Mouse (Mus musculus): ENCODE measurements at regions not wholly inside any gene's neighbourhood (a gene's known extent, or its start where the extent isn't known, plus 50 kb on each side); places are given as distances from the start of the nearest gene placed in this dataset.

DNA sequence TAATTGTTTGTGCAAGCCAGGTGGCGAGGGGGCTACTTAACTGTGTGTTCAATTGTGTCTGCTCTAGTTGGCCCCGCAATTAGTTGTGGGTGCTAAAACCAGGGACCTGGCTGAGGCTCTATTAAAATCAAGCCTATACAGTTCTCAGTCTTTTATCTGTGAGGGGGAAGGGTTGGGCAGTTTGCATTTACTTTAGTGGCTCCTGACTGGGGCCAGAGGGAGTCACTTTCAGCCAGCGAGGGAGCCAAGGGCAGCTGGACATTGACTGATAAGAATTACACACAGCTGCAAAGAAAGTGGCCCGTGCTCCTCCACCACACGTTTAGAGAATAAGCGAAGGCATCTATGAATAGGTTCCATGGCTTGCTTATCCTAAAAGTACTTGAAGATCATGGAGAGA is 403.1 kb upstream of the Nr2f2 start:
- DNase-seq (ENCODE audit: extremely low spot score in 1 of 2, low spot score in 1 of 2) = no peak

DNA sequence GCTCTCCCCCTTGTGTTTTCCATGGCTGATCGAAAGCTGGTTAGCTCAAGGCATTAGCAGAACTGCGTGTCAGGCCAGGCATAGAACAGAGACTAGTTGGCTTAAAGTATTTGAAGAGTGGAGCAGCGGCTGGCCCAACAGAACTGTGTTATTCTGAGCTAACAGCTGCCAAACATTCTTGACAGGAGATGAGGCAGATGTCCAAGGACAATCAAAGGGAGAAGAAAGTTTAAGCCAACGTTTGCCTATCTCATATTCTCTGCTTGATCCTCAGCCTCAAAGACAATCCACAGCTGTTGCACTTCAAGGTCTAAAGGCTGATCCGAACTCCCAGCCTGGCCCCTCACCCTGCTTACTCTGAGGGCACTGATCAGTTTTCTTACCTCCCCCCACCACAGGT is 401.2 kb upstream of the Nr2f2 start:
- no peak for DNase-seq (ENCODE audit: extremely low spot score in 1 of 2, low spot score in 1 of 2)

DNA sequence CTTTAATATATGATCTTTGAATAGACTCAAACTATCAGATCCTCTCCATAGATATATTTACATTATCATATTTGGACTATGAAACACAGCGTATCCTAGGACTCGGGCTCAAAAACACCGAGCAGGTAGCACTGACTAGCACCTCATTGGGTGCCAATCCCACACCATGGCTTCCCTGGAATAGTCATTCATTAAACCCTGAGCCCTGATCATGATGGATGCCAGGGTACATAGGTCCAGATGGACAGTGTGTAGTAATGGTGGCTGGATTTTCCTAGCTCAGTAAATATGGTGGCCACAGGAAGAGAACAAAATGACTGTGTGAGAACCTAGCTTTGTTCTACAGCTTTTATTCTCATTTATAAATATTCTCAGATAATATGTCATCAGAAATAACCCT is 390.1 kb upstream of the Nr2f2 start:
- no peak for DNase-seq (ENCODE audit: extremely low spot score in 1 of 2, low spot score in 1 of 2)

DNA sequence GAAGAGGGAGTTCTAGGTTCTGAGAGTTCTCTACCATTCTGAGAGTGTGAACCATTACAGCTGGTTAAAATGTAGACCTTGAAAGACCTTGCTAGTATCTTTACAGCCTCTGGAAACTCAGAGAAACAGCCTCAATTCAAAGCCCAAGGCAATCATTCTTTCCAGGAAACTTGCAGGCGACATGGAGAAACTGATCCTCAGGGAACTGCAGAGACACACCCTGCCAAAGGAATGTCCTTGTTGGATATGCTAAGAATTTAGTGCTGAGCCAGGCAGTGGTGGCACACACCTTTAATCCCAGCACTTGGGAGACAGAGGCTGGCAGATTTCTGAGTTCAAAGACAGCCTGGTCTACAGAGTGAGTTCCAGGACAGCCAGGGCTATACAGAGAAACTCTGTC is 388.3 kb upstream of the Nr2f2 start:
- no peak for DNase-seq (ENCODE audit: extremely low spot score in 1 of 2, low spot score in 1 of 2)

DNA sequence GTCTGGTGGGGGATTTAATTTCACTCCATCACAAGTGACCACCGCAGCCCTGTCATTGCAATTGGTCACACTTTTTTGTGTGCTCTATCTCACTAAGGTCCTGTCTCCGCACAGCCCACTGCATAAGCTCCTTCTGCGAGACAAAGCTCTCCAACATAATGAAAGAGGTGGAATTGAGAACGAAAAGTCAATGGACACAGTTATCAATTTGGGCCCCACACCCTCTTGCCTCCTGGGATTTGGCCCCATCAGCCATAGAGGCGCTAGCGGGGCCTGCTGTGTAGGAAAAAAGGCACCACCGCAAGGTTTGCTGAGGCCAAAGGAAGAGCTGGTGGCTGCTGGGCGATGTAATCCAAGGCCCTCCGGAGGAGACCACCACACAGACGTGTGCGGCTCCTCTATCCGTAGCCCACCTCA is 386.3 kb upstream of the Nr2f2 start:
- DNase-seq (ENCODE audit: extremely low spot score in 1 of 2, low spot score in 1 of 2) = no peak

DNA sequence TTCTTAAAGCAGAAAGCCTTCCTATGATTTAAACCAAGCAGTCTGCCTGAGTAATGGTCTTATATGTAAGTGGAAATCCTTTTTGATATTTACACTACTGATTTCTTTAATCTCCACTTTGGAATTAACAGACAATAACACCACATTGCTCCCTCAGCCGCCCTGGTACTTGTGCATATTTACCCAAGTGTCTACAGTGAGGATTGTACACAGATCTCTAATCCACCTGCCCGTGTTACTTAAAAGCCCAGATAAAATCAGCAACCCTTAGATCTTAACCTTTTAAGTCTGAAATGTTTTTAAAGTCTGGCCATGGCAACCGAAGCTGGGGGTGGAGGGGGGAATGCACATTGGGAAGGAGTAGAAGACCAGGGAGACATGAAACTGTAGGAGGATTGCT is 382.3 kb upstream of the Nr2f2 start:
- DNase-seq (ENCODE audit: extremely low spot score in 1 of 2, low spot score in 1 of 2) = no peak

DNA sequence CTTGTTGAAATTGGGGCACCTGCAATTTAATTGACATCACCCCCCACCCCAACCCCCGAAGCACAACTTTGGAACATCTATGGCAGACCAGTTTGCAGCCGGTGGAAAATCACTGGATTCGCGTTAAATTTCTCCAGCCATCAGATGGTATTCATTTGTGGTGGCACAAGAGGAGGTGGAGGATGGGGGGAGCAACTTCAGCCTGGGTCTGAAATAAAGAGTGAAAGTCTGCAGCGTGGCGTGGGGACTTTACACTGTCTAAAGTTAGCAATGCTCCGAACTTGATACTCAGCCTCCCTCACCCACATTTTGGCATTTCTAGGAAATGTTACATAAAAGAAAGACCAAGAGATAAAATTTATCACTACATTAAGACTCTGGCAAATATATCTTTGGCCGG is 381.8 kb upstream of the Nr2f2 start:
- DNase-seq (ENCODE audit: extremely low spot score in 1 of 2, low spot score in 1 of 2) = no peak

DNA sequence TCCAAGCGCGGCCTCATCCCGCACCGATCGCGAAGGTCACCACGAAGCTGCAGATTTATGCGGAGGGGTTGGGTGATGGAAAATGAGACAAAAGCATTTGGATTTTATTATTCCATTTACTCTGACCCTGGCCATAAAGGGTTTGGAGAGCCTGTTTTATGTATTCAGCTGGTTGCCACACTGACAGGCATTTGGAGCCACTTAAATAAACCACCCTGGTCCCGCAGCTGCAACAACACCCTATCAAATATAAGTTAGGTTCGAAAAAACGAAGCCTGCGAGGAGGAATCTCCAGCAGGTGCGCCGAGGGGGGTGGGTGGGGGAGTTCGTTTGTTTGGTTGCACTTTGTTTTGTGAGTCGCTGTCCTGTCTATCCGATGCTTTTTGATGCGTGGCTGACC is 377.8 kb upstream of the Nr2f2 start:
- no peak for DNase-seq (ENCODE audit: extremely low spot score in 1 of 2, low spot score in 1 of 2)

DNA sequence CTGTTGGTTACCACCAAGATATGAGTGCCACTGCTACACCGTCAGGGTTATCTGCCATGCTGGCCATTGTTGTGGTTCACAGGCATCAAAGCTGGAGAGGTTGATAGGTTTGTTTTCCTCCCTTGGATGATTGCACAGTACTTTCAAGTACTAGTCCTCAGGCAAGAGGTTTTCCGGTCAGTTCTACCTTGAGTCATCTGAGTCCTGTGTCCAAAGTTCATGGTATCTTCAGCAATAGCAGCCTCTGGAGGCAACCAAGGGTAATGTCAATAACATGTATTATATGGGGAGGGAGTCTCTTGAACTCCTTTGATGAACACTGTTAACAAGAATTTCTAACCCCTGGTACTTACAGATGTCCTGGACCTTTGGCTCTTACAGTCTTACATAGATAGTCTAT is 369.1 kb upstream of the Nr2f2 start:
- DNase-seq (ENCODE audit: extremely low spot score in 1 of 2, low spot score in 1 of 2) = no peak

DNA sequence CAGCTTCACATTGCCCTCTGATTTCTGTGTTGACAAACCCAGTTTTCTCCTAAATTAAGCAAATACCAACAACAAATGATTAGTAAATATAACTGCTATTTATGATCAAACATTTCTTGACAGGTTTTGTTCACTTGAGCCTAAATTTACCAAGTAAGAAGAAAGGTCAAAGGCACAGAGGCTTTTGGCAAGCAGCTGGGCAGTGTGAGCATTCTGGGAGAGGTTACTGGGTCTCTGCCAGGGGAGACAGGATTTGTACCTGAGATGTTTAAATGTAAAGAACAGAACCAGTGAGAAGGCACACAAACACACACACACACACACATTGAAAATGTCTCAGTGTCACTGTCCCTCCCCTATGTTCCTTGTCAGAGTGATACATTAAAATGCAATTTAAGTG is 367.0 kb upstream of the Nr2f2 start:
- DNase-seq (ENCODE audit: extremely low spot score in 1 of 2, low spot score in 1 of 2) = no peak

DNA sequence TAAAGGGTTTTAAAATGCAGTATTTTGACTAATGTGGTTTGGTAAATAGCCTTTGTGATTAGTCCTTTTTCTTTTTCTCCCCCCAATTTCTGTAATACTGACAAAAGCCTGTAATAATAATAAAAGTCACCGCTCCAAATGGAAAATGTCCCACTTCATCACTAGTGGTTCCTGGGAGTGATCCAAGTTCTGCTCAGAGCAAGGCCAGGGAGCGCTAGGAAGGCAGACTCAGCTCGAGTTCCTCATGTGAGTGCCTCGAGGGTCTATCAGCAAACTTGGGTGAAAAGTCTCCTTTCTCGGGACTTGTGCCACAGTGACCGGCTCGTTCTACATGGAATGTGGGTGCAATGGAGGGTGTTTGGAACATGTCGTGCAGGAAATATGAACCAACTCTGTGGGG is 363.4 kb upstream of the Nr2f2 start:
- no peak for DNase-seq (ENCODE audit: extremely low spot score in 1 of 2, low spot score in 1 of 2)

DNA sequence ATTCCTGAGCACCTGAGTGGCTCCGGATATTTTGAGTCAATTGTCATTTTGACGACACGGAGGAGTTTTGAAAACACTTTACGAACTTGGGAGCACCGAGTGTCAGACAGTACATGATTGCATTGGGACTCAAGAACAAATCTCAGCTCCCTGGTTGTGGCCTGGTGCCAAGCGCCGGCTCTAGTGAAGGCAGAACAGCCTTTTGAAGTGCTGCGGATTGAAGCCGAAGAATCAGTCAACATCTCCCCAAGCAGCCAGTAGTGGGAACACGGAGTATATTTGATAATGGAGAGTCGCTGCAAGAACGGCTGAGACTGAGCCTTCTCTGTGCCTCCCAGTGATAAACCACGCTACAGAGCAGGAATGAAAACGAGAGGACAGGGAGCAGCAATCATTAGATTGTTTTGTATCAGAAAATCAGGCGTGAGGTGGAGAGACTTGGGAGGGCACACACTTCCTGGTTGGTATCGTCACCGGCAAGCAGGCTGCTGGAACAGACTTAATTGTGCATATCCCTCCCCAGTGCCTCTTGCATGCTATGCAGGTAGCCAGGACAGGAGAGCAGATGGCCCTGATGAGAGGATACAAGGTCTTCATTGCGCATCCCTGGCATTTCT is 351.7 kb upstream of the Nr2f2 start:
- DNase-seq (ENCODE audit: extremely low spot score in 1 of 2, low spot score in 1 of 2) = peak in 1 of 2 experiments; percentile 9

DNA sequence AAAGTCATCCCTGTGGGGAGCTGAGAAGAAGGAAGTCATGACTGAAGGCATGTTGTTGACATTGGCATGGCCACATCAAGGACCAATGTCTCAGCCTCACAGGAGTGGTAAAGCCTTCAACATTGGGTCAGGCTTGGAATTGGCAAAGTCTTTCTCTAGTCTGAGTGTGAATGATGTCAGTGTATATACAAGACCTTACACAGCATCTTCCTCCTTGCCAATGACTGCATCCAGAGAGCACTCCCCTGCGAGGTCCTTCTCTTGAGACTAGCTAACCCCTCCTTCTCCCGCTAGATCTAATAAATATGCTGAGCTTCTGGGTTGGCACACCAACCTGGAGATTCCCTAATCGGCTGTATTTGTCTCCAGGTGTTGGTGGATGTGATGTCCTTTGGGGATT is 351.1 kb upstream of the Nr2f2 start:
- no peak for DNase-seq (ENCODE audit: extremely low spot score in 1 of 2, low spot score in 1 of 2)

DNA sequence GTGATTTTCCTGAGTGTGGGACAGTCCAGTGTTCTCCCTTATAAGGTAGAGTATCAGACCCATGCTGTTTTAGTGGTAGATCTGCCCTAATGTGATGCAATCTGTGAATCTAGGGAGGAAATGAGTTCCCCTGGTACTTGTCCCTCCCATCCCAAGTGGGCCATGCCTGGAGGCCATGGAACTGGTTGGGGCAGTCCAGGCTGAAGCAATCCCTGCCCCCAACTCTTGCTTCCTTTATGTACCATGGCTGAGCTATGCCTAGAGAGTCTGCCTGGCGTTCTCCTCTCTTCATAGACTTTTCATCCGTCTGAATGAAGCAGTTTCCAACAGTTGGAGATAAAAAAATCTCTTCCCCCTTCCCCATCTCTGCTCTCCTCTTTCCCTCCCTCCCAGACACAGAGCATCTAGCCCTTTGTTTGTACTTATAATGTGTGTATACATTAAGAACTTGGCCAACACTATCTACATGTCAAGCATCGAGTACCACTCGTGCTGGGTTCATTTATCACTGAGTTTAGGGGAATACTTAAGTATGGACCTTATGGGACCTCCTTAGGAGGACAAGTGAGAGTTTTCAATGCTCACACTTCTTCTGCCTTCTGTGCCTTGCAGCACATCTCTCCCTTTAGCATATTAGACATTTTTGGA is 350.4 kb upstream of the Nr2f2 start:
- no peak for DNase-seq (ENCODE audit: extremely low spot score in 1 of 2, low spot score in 1 of 2)

DNA sequence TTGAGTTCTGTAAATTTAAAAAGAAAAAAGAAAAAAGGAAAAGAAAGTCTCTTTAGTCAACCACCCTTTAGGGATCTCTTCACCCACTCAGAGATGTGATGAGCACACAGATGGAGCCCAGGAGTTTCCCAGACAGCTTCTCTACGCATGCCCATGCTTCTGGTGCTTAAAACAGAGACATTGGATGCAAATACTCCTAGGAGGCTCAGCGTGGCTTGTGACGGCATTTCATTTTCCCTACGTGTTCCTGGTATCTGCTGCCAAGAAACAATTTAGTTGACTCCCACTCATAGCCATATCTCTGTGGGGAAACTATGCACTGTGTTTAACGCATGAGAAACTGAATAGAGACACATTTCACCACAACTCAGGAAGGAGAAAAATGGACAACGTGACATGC is 345.6 kb upstream of the Nr2f2 start:
- DNase-seq (ENCODE audit: extremely low spot score in 1 of 2, low spot score in 1 of 2) = peak; percentile 13 to 14

DNA sequence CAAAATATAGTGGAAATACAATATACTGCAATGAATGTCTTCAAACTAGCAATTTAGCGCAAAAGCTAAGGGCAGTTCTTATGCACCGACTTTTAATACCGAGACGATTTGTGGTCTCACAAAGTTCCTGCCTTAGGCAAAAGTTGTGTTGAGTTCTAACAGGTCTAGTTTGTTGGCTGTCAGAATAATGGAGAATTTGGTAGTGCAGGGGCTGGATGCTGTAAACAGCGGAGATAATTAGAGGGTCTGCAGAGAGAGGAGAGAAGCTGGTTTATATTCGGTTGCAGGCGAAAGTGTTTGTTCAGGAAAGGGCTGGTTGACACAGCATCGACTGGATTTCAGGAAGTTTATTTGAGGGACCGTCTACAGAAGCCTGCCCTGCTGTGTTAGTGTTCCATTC is 339.7 kb upstream of the Nr2f2 start:
- DNase-seq (ENCODE audit: extremely low spot score in 1 of 2, low spot score in 1 of 2) = no peak

DNA sequence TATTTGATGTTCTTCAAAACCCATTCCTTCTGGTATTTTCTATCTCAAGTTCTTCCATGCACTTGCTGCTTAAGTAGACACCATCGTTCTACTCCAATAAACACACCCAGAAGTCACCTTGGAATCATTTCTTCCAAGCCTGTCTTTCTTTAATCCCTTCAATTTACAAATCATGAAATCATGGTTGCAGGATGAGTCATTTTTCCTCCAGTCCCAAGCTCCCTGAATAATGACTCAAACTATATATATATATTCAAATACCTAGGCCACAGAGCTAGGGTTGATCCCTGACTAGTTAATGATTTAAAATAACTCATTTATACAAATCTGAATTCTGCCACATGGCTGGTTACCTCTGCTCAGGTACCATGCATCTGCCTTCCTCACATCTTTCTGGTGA is 337.2 kb upstream of the Nr2f2 start:
- DNase-seq (ENCODE audit: extremely low spot score in 1 of 2, low spot score in 1 of 2) = no peak

DNA sequence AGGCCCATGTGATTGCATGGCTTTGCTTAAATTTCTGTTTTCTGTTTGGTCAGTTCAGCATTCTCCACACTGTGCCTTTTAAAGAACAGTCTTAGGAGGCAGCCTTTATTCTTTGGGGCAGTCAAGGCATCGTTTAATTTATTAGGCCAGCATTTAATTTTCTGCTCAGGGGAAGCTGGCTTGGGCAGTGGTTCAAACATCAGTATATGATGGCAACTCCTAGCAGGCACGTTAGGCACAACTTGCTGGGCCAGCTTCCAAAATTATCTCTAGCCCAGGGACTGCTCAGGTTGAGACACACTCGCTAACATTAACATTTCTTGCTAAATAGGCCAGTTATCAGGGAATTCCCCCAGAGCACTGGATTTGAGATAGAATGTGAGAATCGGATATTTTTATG is 333.9 kb upstream of the Nr2f2 start:
- DNase-seq (ENCODE audit: extremely low spot score in 1 of 2, low spot score in 1 of 2) = no peak

DNA sequence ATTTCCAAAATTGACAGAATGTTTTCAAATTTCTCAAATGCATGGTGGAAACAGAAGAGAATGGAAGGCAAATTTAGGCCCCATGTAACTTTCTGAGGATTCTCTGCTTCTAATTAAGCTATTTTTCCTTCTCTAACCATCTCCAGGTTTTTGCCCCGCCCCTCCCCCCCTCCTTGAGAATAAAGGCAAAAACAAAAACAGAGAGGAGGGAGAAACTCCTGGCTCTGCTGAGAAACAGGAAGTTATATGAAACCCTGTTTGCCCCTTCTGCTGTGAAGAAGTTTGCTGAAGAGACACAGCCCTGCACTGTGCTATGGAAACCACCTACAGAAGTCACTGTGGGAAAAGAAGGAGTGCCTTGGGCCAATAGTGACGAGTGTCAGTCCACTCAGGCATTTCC is 332.9 kb upstream of the Nr2f2 start:
- no peak for DNase-seq (ENCODE audit: extremely low spot score in 1 of 2, low spot score in 1 of 2)

DNA sequence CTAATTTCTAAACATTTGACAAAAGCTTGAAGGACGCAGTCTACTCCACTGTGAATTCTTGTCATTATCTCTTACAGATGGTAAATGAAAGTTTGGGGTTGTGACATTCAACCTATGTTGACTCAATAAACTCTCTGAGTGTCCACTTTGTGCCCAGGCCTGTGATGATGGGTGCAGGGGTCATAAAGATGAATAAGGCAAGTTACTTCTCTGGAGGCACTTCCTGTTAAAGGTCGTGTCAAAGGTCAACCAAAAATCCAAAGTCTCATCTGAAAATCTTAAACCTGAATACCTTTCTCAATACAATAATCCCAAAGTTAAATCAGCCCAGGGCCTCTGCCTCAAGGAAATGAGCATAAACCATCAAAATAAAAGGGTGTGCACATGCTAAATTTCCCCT is 332.5 kb upstream of the Nr2f2 start:
- no peak for DNase-seq (ENCODE audit: extremely low spot score in 1 of 2, low spot score in 1 of 2)

DNA sequence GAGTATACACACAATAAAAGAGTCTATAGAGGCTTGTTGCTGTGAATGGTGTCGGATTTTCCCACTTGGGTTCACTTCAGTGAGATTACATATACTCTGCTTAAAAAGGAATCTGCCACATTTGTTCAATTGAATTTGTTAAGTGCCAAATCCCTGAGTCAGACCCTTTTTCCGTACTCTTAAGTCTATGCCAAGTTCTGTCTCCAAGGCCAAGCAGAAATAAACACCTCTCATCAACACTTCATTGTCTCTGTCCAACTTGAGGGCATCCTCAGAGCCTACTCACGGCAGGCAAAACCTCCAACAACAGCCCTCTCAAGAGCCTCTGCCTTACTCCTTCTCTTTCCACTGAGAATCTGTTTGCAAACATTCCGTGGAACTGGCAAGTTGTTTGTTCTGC is 325.6 kb upstream of the Nr2f2 start:
- DNase-seq (ENCODE audit: extremely low spot score in 1 of 2, low spot score in 1 of 2) = no peak

DNA sequence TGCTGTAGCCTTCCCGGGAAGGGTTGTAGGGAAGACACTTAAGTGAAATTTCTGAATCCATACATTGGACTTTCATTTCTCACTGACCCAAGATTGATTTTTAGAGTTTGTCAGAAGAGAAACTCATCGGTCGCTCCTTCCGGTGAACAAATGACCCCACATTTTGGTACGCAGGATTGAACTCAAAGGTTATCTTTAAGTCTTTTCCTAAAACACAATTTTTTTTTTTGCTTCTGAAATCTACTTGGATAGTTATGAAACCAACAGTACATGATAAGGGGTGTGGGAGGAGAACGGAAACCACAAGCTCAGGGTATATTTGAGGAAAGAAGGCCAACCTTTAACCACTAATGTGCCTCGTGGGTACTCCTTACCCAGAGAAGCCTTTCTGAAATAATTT is 324.3 kb upstream of the Nr2f2 start:
- DNase-seq (ENCODE audit: extremely low spot score in 1 of 2, low spot score in 1 of 2) = no peak

DNA sequence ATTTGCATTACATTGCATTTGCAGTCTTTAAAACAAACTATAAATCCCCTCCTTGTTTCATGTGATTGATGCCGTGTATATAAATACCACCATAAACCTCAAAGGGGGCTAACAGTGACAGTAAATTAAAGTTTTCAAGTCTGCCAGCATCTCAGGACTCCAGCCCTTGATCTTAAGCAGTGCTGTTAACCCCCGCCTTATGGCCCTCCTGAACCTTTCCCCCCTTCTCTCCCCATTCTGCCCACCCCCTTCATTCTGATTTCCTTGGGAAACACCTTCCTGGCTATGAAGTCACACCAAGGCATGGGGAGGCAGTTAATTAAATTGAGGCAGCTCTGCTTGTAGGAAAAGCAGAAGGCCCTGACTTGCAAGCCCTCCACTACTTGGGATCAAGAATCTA is 302.5 kb upstream of the Nr2f2 start:
- DNase-seq (ENCODE audit: extremely low spot score in 1 of 2, low spot score in 1 of 2) = no peak

Data from layer of hippocampus, postnatal 25 days (tissue).